Comparison of ENCODE assay signal across 20 mouse cellular contexts in genomic region chr8:92058953-92059352, GRCm38 (mm10).
A peak's percentile ranks its signal among the peaks of the same experiment; 100 is the strongest.
DNase-seq lines count a peak whose midpoint lies in the region; ATAC-seq lines count a peak whose summit lies in the region.
"Had no signal": no experiment of that assay in that cellular context is flagged by ENCODE, and none has a peak within 500 bp of the region (broad histone marks: within the 10 kb centered on the region; RNA-seq: fewer than 3 reads in every experiment).

No protein-coding gene starts in this region.

- no peak for ATAC-seq in midbrain, embryonic 15.5 days (replicated peaks)
- ATAC-seq in midbrain, embryonic 16.5 days: 0 out of 2 replicates have a peak, but pooled peaks have one; percentile 32
- ATAC-seq: forebrain, embryonic 13.5 days; forebrain, postnatal 0 days had no signal

- H3K27me3 ChIP-seq in midbrain, embryonic 10.5 days (ENCODE audit: low read depth, poor library complexity, severe bottlenecking): peaks cover 80% of the 10 kb centered on the region
- peaks cover 32% of the 10 kb centered on the region; the same call in 1 of the 2 replicates for H3K27me3 ChIP-seq in midbrain, embryonic 15.5 days (replicated peaks)
- peaks cover 86% of the 10 kb centered on the region for H3K27me3 ChIP-seq in embryonic facial prominence, embryonic 10.5 days (replicated peaks; ENCODE audit: low read depth, poor library complexity, severe bottlenecking)
- H3K27me3 ChIP-seq in midbrain, embryonic 16.5 days (ENCODE audit: control insufficient read depth, insufficient read depth, low read depth, low read length): peaks cover 32% of the 10 kb centered on the region

- H3K4me2 ChIP-seq in midbrain, embryonic 15.5 days: no peak overlapping the region
- H3K4me2 ChIP-seq in midbrain, embryonic 16.5 days (ENCODE audit: low read length): no peak overlapping the region
- H3K4me2 ChIP-seq: embryonic facial prominence, embryonic 13.5 days; forebrain, embryonic 13.5 days; heart, embryonic 12.5 days; hindbrain, embryonic 12.5 days had no signal

- whole genome bisulfite sequencing in midbrain, embryonic 10.5 days: 21% methylated on average over 10 of the region's 10 CpGs
- WGBS in midbrain, embryonic 15.5 days: 16% methylated on average over 10 of the region's 10 CpGs
- WGBS in embryonic facial prominence, embryonic 10.5 days: 66% methylated on average over 10 of the region's 10 CpGs
- 21% methylated on average over 10 of the region's 10 CpGs for WGBS in midbrain, embryonic 16.5 days

- H3K9ac ChIP-seq in midbrain, embryonic 15.5 days: no peak overlapping the region
- H3K9ac ChIP-seq in midbrain, embryonic 16.5 days (ENCODE audit: low read depth, low read length): no peak overlapping the region
- H3K9ac ChIP-seq: embryonic facial prominence, embryonic 13.5 days; forebrain, embryonic 13.5 days; forebrain, postnatal 0 days; heart, embryonic 12.5 days; hindbrain, embryonic 12.5 days had no signal

- no peaks in the 10 kb centered on the region; the same call in 1 of the 2 replicates for H3K36me3 ChIP-seq in midbrain, embryonic 10.5 days
- no peaks in the 10 kb centered on the region for H3K36me3 ChIP-seq in midbrain, embryonic 15.5 days (replicated peaks)
- no peaks in the 10 kb centered on the region for H3K36me3 ChIP-seq in embryonic facial prominence, embryonic 10.5 days (replicated peaks)
- no peaks in the 10 kb centered on the region for H3K36me3 ChIP-seq in midbrain, embryonic 16.5 days (ENCODE audit: control insufficient read depth, insufficient read depth, low read length)
- H3K36me3 ChIP-seq: embryonic facial prominence, embryonic 13.5 days; heart, embryonic 12.5 days; hindbrain, embryonic 12.5 days had no signal

- H3K27ac ChIP-seq in midbrain, embryonic 10.5 days (replicated peaks): peak overlapping the region; percentile 77
- H3K27ac ChIP-seq in midbrain, embryonic 15.5 days: no peak overlapping the region
- 0 out of 2 replicates have a peak overlapping the region, but pooled peaks have one; percentile 30 for H3K27ac ChIP-seq in embryonic facial prominence, embryonic 10.5 days (replicated peaks)
- no peak overlapping the region for H3K27ac ChIP-seq in midbrain, embryonic 16.5 days (ENCODE audit: low read length)
- H3K27ac ChIP-seq: embryonic facial prominence, embryonic 13.5 days; forebrain, embryonic 13.5 days; gastrocnemius, adult 2 months; hindbrain, embryonic 12.5 days had no signal

- peak; percentile 86 for DNase-seq in midbrain, embryonic 10.5 days (ENCODE audit: low spot score)
- peak; percentile 16 for DNase-seq in testis, postnatal 14 days (ENCODE audit: low spot score)
- no peak for DNase-seq in testis, postnatal 10 days (ENCODE audit: low spot score)
- DNase-seq in embryonic facial prominence, embryonic 10.5 days (ENCODE audit: low spot score): no peak
- DNase-seq in lung, postnatal 25 days (ENCODE audit: low spot score): no peak
- DNase-seq in frontal cortex, postnatal 25 days (ENCODE audit: low spot score in 2 of 2): no peak
- DNase-seq: adrenal gland, adult 8-10 months; adrenal gland, postnatal 36 days; cerebellum, adult 11 months; cerebellum, adult 9-10 months; cerebellum, postnatal 25 days; forebrain, postnatal 0 days; gastrocnemius, adult 2 months; gastrocnemius, postnatal 25 days had no signal

- no peak overlapping the region for H3K4me3 ChIP-seq in midbrain, embryonic 10.5 days
- no peak overlapping the region for H3K4me3 ChIP-seq in midbrain, embryonic 15.5 days
- no peak overlapping the region for H3K4me3 ChIP-seq in embryonic facial prominence, embryonic 10.5 days
- H3K4me3 ChIP-seq in midbrain, embryonic 16.5 days (ENCODE audit: low read depth, low read length): no peak overlapping the region
- H3K4me3 ChIP-seq: embryonic facial prominence, embryonic 13.5 days; forebrain, embryonic 13.5 days; gastrocnemius, adult 2 months; heart, embryonic 12.5 days; hindbrain, embryonic 12.5 days had no signal

- peaks cover 80% of the 10 kb centered on the region for H3K4me1 ChIP-seq in midbrain, embryonic 10.5 days
- H3K4me1 ChIP-seq in midbrain, embryonic 15.5 days: peaks cover 6% of the 10 kb centered on the region; the same call in 1 of the 2 replicates
- peaks cover 7% of the 10 kb centered on the region for H3K4me1 ChIP-seq in embryonic facial prominence, embryonic 10.5 days
- peaks cover 3% of the 10 kb centered on the region; the same call in 1 of the 2 replicates for H3K4me1 ChIP-seq in midbrain, embryonic 16.5 days (ENCODE audit: control insufficient read depth, insufficient read depth, low read length)
- H3K4me1 ChIP-seq: heart, embryonic 12.5 days had no signal

- H3K9me3 ChIP-seq in midbrain, embryonic 10.5 days (replicated peaks): peaks cover 3% of the 10 kb centered on the region; the same call in 1 of the 2 replicates
- H3K9me3 ChIP-seq in midbrain, embryonic 15.5 days: no peaks in the 10 kb centered on the region
- H3K9me3 ChIP-seq in embryonic facial prominence, embryonic 10.5 days: no peaks in the 10 kb centered on the region
- no peaks in the 10 kb centered on the region for H3K9me3 ChIP-seq in midbrain, embryonic 16.5 days (replicated peaks; ENCODE audit: control insufficient read depth, low read length, poor library complexity, severe bottlenecking)
- H3K9me3 ChIP-seq: embryonic facial prominence, embryonic 13.5 days; forebrain, embryonic 13.5 days; heart, embryonic 12.5 days had no signal

Comparison
In these comparisons a context has a peak if more than half of its experiments do, and no peak if none do; other contexts are left out.
1. DNase-seq: peak in midbrain, embryonic 10.5 days (single experiment) and testis, postnatal 14 days (single experiment); none in testis, postnatal 10 days (single experiment), embryonic facial prominence, embryonic 10.5 days (single experiment), lung, postnatal 25 days (single experiment) and frontal cortex, postnatal 25 days (0 of 2).
2. H3K27ac ChIP-seq: peak in midbrain, embryonic 10.5 days (single experiment) and embryonic facial prominence, embryonic 10.5 days (single experiment); none in midbrain, embryonic 15.5 days (single experiment) and midbrain, embryonic 16.5 days (single experiment).